Mouse (Mus musculus): ENCODE results near the gene Nmb.
"Not testable (repeated sequence)": the region's sequence is repeated elsewhere in the genome, so short reads cannot be mapped to it uniquely, and the experiment has no call there.

- TF ChIP-seq POLR2A (IDR thresholded peaks at IDR 0.05; ENCODE audit: control insufficient read depth, low read depth, low read length); CTCF (IDR thresholded peaks at IDR 0.05; ENCODE audit: control insufficient read depth, insufficient read depth, insufficient replicate concordance, low read depth, low read length): not testable (repeated sequence)
These were observed 31.9 kb upstream of the Nmb start for GRCm38 (mm10) chr7:80936617-80937303.

Measured in testis, adult 2 months (tissue).